Mouse (Mus musculus) CD4-positive, CD25-positive, alpha-beta regulatory T cell, adult 2 months (primary cell): ENCODE measurements around the gene Macrod2.

Experiments
- DNase-seq: peaks from one replicate; pipeline ENCODE4 v3.0.0-alpha.2; 2012; ENCODE audit warnings: low read depth, low spot score

Macrod2 gene

GRCm38 (mm10) chr2:142222137-142222921 is 1827.2 kb downstream of the Macrod2 start:
- no peak for DNase-seq

GRCm38 (mm10) chr2:142222926-142223325 is 1827.8 kb downstream of the Macrod2 start:
- DNase-seq: no peak

GRCm38 (mm10) chr2:142230985-142231549 is 1836.0 kb downstream of the Macrod2 start:
- DNase-seq: no peak

- no peak for DNase-seq
These were observed 1837.7 kb downstream of the Macrod2 start for GRCm38 (mm10) chr2:142232828-142233227.

GRCm38 (mm10) chr2:142243483-142243882 is 1848.4 kb downstream of the Macrod2 start:
- no peak for DNase-seq

- no peak for DNase-seq
These were observed 1855.3 kb downstream of the Macrod2 start for GRCm38 (mm10) chr2:142250383-142250782.

- no peak for DNase-seq
These were observed 1856.4 kb downstream of the Macrod2 start for GRCm38 (mm10) chr2:142251518-142251917.

GRCm38 (mm10) chr2:142253913-142254312 is 1858.8 kb downstream of the Macrod2 start:
- no peak for DNase-seq

GRCm38 (mm10) chr2:142254566-142254965 is 1859.5 kb downstream of the Macrod2 start:
- no peak for DNase-seq

- no peak for DNase-seq
These were observed 1862.4 kb downstream of the Macrod2 start for GRCm38 (mm10) chr2:142257501-142257900.

GRCm38 (mm10) chr2:142261046-142261445 is 1865.9 kb downstream of the Macrod2 start:
- DNase-seq: no peak

GRCm38 (mm10) chr2:142264697-142265096 is 1869.6 kb downstream of the Macrod2 start:
- no peak for DNase-seq

- no peak for DNase-seq
These were observed 1872.7 kb downstream of the Macrod2 start for GRCm38 (mm10) chr2:142267836-142268235.

GRCm38 (mm10) chr2:142286761-142287160 is 1891.7 kb downstream of the Macrod2 start:
- no peak for DNase-seq

GRCm38 (mm10) chr2:142294831-142295230 is 1899.7 kb downstream of the Macrod2 start:
- no peak for DNase-seq

GRCm38 (mm10) chr2:142303098-142303911 is 1908.2 kb downstream of the Macrod2 start:
- no peak for DNase-seq

- DNase-seq: no peak
These were observed 1908.7 kb downstream of the Macrod2 start for GRCm38 (mm10) chr2:142303912-142304182.

- no peak for DNase-seq
These were observed 1928.0 kb downstream of the Macrod2 start for GRCm38 (mm10) chr2:142323158-142323557.

GRCm38 (mm10) chr2:142326737-142327136 is 1931.6 kb downstream of the Macrod2 start:
- DNase-seq: no peak

- no peak for DNase-seq
These were observed 1934.7 kb downstream of the Macrod2 start for GRCm38 (mm10) chr2:142329761-142330160.

- DNase-seq: no peak
These were observed 1939.5 kb downstream of the Macrod2 start for GRCm38 (mm10) chr2:142334441-142335102.
